Mouse (Mus musculus) brain, adult 10 weeks (tissue): Measurements from ENCODE around the gene Ednrb. TPM values are rescaled to one million over a fixed set of nuclear protein-coding genes. Genes with fewer than 3 reads are reported as not detected.

ENCODE experiments used
- polyA plus RNA-seq: library from polyadenylated mRNA; stranded (reverse); fragments of 350-450 nt; fragmentation: Illumina TruSeq; extraction: RNeasy Lipid Tissue Mini Kit (QIAGEN cat#74804); gene quantifications from one replicate; pipeline ENCODE4 v1.2.3, GENCODE M21; 2015; ENCODE audit warnings: low read depth, low replicate concordance

Ednrb gene
- polyA plus RNA-seq, result 37.4 TPM

DNA sequence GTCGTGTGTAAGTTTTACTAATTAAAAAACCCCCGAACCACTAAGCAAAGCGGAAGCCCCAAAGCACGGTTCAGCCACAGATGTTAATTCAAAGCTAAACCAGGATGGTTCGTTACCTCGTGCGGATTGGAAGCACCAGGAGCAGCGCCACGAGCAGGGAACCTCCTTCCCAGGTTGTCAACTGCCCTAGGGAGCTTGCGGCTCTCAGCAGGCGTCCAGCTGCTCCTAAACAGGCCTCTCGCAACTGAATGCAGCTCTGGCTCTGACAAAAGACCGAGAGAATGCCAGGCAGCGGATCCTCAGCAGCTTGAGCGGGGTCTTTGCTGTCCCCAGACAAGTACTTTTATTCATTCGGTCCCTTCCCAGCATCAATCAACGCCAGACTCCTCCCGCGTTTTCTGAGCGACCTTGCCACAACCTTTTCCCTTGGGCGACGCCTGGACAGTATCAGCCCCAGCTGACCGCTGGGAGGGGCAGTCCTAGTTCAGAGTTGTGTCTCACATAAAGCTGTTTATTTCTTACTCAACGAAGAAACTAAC is at the start of gene Ednrb:
TSS of gene Ednrb (minus strand) at position 392 of the 539 bp plus-strand sequence.

Other genes starting within 250 kb of the Ednrb start
- gene Slain1, start 194.2 kb downstream of the Ednrb start, polyA plus RNA-seq, result 46.4 TPM